Mouse (Mus musculus) neural tube, embryonic 15.5 days (tissue): ENCODE data around the gene Smpd4. TPM values are rescaled to one million over a fixed set of nuclear protein-coding genes. Genes with fewer than 3 reads are reported as not detected.
A peak's percentile ranks its signal among the peaks of the same experiment; 100 is the strongest.
"Not testable (repeated sequence)": the region's sequence is repeated elsewhere in the genome, so short reads cannot be mapped to it uniquely, and the experiment has no call there.

Experiments used
- ATAC-seq: fragments of 200-750 bp; cut with Nextera tagmentation; 2 replicates; pipeline ENCODE4 v1.8.0; 2017; ENCODE audit warnings: mild to moderate bottlenecking, moderate TSS enrichment, moderate library complexity; ENCODE audit not compliant: low FRiP score
- H3K27ac ChIP-seq: fragments of 300-500 bp; sonication (generic); replicated peaks from 2 replicates; pipeline ENCODE4 v1.5.1; 2015; ENCODE audit warnings: mild to moderate bottlenecking, inconsistent platforms
- H3K27me3 ChIP-seq: fragments of 300-500 bp; sonication (generic); replicated peaks from 2 replicates; pipeline ENCODE4 v1.6.1; 2015; ENCODE audit warnings: inconsistent platforms
- H3K36me3 ChIP-seq: fragments of 300-500 bp; sonication (generic); 2 replicates; pipeline ENCODE4 v1.6.1; 2015; ENCODE audit warnings: inconsistent platforms
- H3K4me1 ChIP-seq: fragments of 300-500 bp; sonication (generic); 2 replicates; pipeline ENCODE4 v1.6.1; 2015; ENCODE audit warnings: inconsistent platforms
- H3K4me2 ChIP-seq: fragments of 300-500 bp; sonication (generic); 2 replicates; pipeline ENCODE4 v1.6.1; 2015; ENCODE audit warnings: inconsistent platforms, mild to moderate bottlenecking, moderate library complexity
- H3K4me3 ChIP-seq: fragments of 300-500 bp; sonication (generic); replicated peaks from 2 replicates; pipeline ENCODE4 v1.5.1; 2015; ENCODE audit warnings: mild to moderate bottlenecking, inconsistent platforms
- H3K9ac ChIP-seq: fragments of 300-500 bp; sonication (generic); replicated peaks from 2 replicates; pipeline ENCODE4 v1.6.1; 2015; ENCODE audit warnings: mild to moderate bottlenecking, inconsistent platforms
- H3K9me3 ChIP-seq: fragments of 300-500 bp; sonication (generic); replicated peaks from 2 replicates; pipeline ENCODE4 v1.6.1; 2016; ENCODE audit warnings: inconsistent platforms
- WGBS: fragments of 180-500 bp; shearing (Covaris S2); methylation state at CpG from one replicate; pipeline ENCODE4 v1.1.7; 2015; ENCODE audit warnings: mixed read lengths; 5-methylcytosine and 5-hydroxymethylcytosine counted together
- polyA plus RNA-seq: library from polyadenylated mRNA; unstranded; fragments of >200 nt; fragmentation: Nextera tagmentation; extraction: Ambion mirVana; gene quantifications from 2 replicates; pipeline ENCODE4 v1.2.1, GENCODE M21; 2015

Smpd4 gene
- 25.8 and 28.8 TPM in 2 replicates for polyA plus RNA-seq

DNA sequence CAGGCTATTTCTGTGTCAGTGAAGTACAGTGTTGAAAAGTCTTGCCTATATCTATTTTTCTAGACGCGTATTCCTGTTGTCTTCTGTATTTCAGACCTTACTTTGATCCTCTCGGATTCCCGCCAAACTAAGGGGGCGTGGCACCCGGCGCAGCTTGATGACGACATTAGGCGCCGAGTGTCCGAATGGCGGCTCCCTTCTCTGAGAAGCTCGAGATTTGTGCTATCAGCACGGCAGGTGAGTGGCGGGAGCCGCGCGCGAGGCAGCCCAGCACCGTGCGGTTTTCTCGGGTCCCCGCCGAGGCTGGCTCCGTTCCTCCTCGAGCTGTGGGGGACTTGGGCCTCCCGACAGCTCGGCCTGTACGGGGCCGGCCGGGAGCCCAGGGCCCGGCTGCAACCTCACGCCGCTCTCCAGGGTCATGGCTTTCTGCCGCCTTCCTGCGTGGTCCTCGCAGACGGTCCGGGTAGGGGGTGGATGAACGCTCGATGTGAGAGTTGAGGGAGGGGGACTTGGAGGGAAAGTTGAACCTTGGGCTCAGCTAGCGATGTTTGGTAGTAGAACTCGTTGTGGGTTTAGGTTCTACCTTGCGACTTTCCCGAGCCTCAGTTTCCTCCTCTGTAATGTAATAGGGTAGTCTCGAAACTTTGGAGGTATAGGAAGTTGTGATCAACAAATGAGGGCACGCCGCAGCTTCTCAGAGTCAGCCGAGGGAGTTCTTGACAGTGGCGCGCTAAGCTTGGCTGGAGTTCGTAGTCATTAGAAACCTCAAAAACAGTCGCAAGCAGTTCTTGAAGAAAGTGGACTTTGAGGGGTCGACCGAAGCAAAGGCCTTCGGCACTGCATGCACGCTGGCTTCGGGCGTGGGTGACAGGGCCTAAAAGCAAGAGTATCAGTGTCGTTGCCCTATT is at the start of gene Smpd4:
Gene Smpd4 (plus strand): TSS at position 157 of the 908 bp plus-strand sequence.
- Histone ChIP-seq H3K4me2 (peak within 1 kb of the TSS; percentile 86), H3K9ac (peak within 1 kb of the TSS; percentile 90), H3K4me1 (peaks cover 21% of the 10 kb centered on the region), H3K27ac (peak within 1 kb of the TSS; percentile 66), H3K27me3 (no peaks in the 10 kb centered on the region), H3K4me3 (peak within 1 kb of the TSS; percentile 96), H3K36me3 (peaks cover 25% of the 10 kb centered on the region), H3K9me3 (no peaks in the 10 kb centered on the region)
- 4% methylated on average over 60 of the region's 60 CpGs for WGBS
- ATAC-seq: peak; percentile 81

DNA sequence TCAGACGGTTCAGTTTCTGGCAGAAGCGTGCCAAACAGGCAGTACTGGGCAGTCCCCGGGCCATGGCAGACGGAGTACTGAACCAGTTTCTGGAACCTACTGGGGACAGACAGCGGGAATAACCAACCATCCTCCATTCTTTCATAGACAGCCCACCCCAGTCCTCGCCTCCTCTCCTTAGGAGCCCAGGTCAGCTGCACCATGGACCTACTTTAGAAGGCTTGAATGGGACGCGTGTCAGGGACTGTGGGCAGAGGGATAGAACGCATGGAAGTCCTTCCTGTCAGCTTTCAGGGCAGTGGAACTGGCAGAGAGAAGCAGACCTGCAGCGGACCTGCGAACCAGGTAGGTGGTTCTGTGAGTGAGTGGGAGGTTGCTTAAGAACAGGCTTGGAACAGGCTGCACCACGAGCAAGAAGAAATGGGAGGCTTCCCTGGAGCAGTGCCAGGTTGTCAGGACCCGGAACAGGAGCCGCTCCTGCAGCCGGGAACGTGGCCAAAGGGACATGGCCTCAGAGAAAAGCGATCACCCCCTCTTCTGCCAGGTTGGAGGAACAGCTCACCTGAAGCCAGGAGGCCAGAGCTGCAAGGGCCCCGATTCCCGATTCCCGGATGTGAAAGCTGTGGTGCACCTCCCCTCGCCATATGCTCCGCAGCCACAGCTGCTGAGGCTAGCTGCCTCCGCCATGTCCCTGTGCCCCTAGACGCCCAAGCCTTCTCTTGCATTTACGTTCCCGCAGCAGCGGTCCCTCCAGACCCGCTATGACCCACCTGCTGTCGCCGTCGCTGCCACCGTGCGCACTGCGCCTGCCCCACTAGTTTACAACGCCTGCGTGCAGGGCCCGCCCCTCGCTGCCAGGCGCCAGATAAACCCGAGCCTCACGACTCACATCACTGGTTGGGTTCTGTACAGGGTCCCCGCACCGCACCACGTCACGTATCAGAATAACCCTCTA is 43.0 kb upstream of the Smpd4 start:
- Histone ChIP-seq H3K9me3 (no peaks in the 10 kb centered on the region), H3K4me3 (peak overlapping the region; percentile 47), H3K4me2 (peak overlapping the region; percentile 72), H3K27me3 (peaks cover 24% of the 10 kb centered on the region), H3K27ac (peak overlapping the region; percentile 69), H3K4me1 (peaks cover 28% of the 10 kb centered on the region), H3K36me3 (peaks cover 10% of the 10 kb centered on the region), H3K9ac (peak overlapping the region; percentile 74)
- peak; percentile 92 for ATAC-seq
- 14% methylated on average over 45 of the region's 45 CpGs for WGBS

DNA sequence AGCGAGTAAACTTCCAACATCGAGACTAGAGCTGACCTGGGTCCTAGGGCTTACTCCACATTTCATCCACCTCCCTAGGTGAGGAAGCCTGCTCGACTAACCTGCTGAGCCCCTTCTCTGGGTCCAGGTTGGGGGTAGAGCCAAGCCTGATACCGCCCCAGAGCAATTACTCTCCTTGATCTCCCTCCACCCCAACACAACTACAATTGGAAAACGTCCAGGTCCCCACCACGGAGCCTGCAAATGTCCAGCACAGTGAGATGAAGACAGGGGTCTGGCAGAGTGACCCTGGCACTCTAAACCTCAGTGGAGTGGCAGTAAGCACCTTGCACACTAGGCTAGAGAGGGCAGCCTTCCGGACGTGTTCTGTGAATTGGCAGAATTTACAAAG is 42.3 kb upstream of the Smpd4 start:
- Histone ChIP-seq H3K9ac (peak overlapping the region; percentile 74), H3K4me3 (peak overlapping the region; percentile 47), H3K36me3 (peaks cover 10% of the 10 kb centered on the region), H3K27ac (peak overlapping the region; percentile 69; the same call in 1 of the 2 replicates), H3K9me3 (no peaks in the 10 kb centered on the region), H3K4me1 (peaks cover 28% of the 10 kb centered on the region), H3K4me2 (peak overlapping the region; percentile 72), H3K27me3 (peaks cover 24% of the 10 kb centered on the region)
- 12% methylated on average over 8 of the region's 8 CpGs for WGBS
- ATAC-seq: no peak

DNA sequence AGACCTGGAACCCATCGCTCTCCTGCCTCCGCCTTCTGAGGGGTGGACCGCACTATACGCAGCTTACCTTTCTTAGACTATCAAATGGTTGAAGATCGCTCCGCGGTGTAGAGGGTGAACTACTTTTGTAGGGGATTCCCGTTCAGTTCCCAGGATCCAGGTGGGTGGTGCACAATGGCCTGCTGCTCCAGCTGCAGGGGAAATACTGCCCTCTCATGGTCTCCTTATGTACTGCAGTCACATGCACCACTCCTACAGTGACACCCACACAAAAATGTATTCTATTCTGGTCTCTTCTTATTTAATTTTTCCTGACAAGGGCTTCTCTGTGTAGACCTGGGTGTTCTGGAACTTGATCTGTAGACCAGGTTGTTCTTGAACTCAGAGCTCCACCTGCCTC is 36.1 kb upstream of the Smpd4 start, which contains the start of gene Slc7a4:
Gene Slc7a4 (minus strand): TSS at position 151 of the 400 bp plus-strand sequence.
- no peak within 1 kb of the TSS for H3K27ac ChIP-seq
- no peak within 1 kb of the TSS for H3K4me3 ChIP-seq
- no peak within 1 kb of the TSS for H3K4me2 ChIP-seq
- no peaks in the 10 kb centered on the region for H3K4me1 ChIP-seq
- H3K27me3 ChIP-seq: peaks cover 4% of the 10 kb centered on the region; the same call in 1 of the 2 replicates
- no peak for ATAC-seq
- H3K36me3 ChIP-seq: no peaks in the 10 kb centered on the region
- no peak within 1 kb of the TSS for H3K9ac ChIP-seq
- no peaks in the 10 kb centered on the region for H3K9me3 ChIP-seq
- 14% methylated on average over 8 of the region's 8 CpGs for WGBS

DNA sequence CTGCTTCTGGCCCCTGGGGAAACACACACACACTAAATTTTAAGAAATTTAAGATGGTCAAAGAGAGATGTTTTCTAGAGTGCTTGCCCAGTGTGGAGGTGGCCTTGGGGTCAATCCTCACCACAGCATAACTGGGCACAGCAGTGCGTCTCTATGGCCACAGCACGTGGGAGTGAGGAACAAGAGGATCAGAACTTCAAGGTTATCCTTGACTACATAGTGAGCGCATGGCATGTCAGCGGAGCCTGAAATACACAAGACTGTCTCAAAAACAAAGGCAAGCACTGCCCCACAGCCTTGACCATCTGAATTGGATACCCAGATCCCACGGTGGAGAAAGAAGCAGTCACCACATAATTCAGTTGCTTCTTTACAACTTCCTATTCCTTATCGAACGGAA is 34.6 kb upstream of the Smpd4 start:
- Histone ChIP-seq H3K27me3 (no peaks in the 10 kb centered on the region), H3K27ac (no peak overlapping the region), H3K9me3 (0 out of 2 replicates have a peak, but pooled peaks cover 3% of the 10 kb centered on the region), H3K4me2 (no peak overlapping the region), H3K4me1 (no peaks in the 10 kb centered on the region), H3K4me3 (no peak overlapping the region), H3K9ac (no peak overlapping the region), H3K36me3 (no peaks in the 10 kb centered on the region)
- no peak for ATAC-seq
- 87% methylated on average over 7 of the region's 7 CpGs for WGBS

- Histone ChIP-seq H3K36me3 (no peaks in the 10 kb centered on the region), H3K4me2 (no peak overlapping the region), H3K4me3 (no peak overlapping the region), H3K9ac (no peak overlapping the region), H3K27me3 (no peaks in the 10 kb centered on the region), H3K9me3 (0 out of 2 replicates have a peak, but pooled peaks cover 3% of the 10 kb centered on the region), H3K4me1 (no peaks in the 10 kb centered on the region), H3K27ac (no peak overlapping the region)
- ATAC-seq: no peak
- 64% methylated on average over 2 of the region's 2 CpGs for WGBS
These were observed 28.4 kb upstream of the Smpd4 start for GRCm38 (mm10) chr16:17590731-17591130.

GRCm38 (mm10) chr16:17600944-17601562 is 18.1 kb upstream of the Smpd4 start:
- no peaks in the 10 kb centered on the region for H3K9me3 ChIP-seq
- 70% methylated on average over 3 of the region's 3 CpGs for WGBS
- no peak overlapping the region for H3K9ac ChIP-seq
- ATAC-seq: no peak
- no peaks in the 10 kb centered on the region for H3K27me3 ChIP-seq
- no peak overlapping the region for H3K4me2 ChIP-seq
- no peak overlapping the region for H3K27ac ChIP-seq
- no peaks in the 10 kb centered on the region for H3K4me1 ChIP-seq
- no peaks in the 10 kb centered on the region for H3K36me3 ChIP-seq
- H3K4me3 ChIP-seq: no peak overlapping the region

DNA sequence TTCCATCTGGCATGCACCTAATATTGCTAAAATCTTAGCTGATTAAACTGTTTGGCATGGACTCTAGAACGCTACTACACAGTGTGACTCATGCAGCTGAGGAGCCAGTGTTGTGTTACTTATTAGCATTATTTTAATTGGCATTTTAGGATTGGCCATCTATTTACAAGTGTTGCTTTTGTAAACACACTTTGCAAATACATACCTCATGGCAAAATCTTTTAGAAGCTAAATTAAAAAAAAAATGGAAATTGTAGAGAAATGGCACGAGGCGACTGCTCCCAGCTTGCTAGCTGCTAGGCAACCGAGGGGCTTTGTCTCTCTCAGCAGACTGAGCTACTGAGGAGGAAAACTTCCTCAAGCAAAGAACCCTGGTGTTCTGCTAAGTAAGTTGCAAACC is 14.2 kb upstream of the Smpd4 start:
- no peak for ATAC-seq
- H3K27ac ChIP-seq: no peak overlapping the region
- 60% methylated on average over 4 of the region's 4 CpGs for WGBS

GRCm38 (mm10) chr16:17605684-17606083 is 13.5 kb upstream of the Smpd4 start:
- Histone ChIP-seq H3K36me3 (no peaks in the 10 kb centered on the region), H3K27ac (no peak overlapping the region), H3K27me3 (no peaks in the 10 kb centered on the region), H3K4me2 (no peak overlapping the region), H3K4me3 (no peak overlapping the region), H3K9me3 (no peaks in the 10 kb centered on the region), H3K9ac (no peak overlapping the region), H3K4me1 (no peaks in the 10 kb centered on the region)
- no peak for ATAC-seq
- WGBS: 82% methylated on average over 5 of the region's 5 CpGs

More for the DNA sequence above, 14.2 kb upstream of the Smpd4 start:
- no peak overlapping the region for H3K4me3 ChIP-seq
- no peaks in the 10 kb centered on the region for H3K4me1 ChIP-seq
- H3K4me2 ChIP-seq: no peak overlapping the region
- H3K9ac ChIP-seq: no peak overlapping the region
- H3K36me3 ChIP-seq: no peaks in the 10 kb centered on the region
- no peaks in the 10 kb centered on the region for H3K27me3 ChIP-seq
- H3K9me3 ChIP-seq: no peaks in the 10 kb centered on the region

GRCm38 (mm10) chr16:17611383-17611782 is 7.8 kb upstream of the Smpd4 start:
- Histone ChIP-seq H3K27ac (no peak overlapping the region), H3K9ac (no peak overlapping the region), H3K9me3 (no peaks in the 10 kb centered on the region), H3K4me3 (no peak overlapping the region), H3K27me3 (no peaks in the 10 kb centered on the region), H3K4me1 (no peaks in the 10 kb centered on the region), H3K4me2 (no peak overlapping the region), H3K36me3 (no peaks in the 10 kb centered on the region)
- WGBS: 79% methylated on average over 4 of the region's 4 CpGs
- no peak for ATAC-seq

GRCm38 (mm10) chr16:17614740-17615139 is 4.4 kb upstream of the Smpd4 start:
- not testable (repeated sequence) for H3K36me3 ChIP-seq, H3K9ac ChIP-seq, H3K9me3 ChIP-seq, H3K4me1 ChIP-seq, H3K4me3 ChIP-seq, H3K27ac ChIP-seq, ATAC-seq, H3K4me2 ChIP-seq, H3K27me3 ChIP-seq
- WGBS: 93% methylated on average over 6 of the region's 6 CpGs
